Mouse (Mus musculus) heart, postnatal 0 days (tissue): ENCODE measurements at regions not wholly inside any gene's neighbourhood (a gene's known extent, or its start where the extent isn't known, plus 50 kb on each side); places are given as distances from the start of the nearest gene placed in this dataset.

ENCODE experiments used
- CTCF ChIP-seq: IDR thresholded peaks from 2 replicates; pipeline ENCODE4 v1.5.1; 2016; ENCODE audit warnings: antibody characterized with exemption, control low read depth, low read depth
- EP300 ChIP-seq: IDR thresholded peaks from 2 replicates; pipeline ENCODE4 v1.6.1; 2016; ENCODE audit warnings: antibody characterized with exemption, low read depth

GRCm38 (mm10) chr12:118415956-118416355, 114.7 kb upstream of the Sp4 start:
- TF ChIP-seq CTCF: no peak
- no peak for TF ChIP-seq EP300
